Mouse (Mus musculus) MEL (cell line): ENCODE measurements around the gene Csnk2a2.

Source experiments
- CTCF ChIP-seq, 3 experiments: IDR thresholded peaks in 2 of 3; conservative IDR thresholded peaks in 1 of 3; 2 replicates each; pipeline ENCODE4 v1.5.1; 2011 to 2012; ENCODE audit warnings: low read length in 3 of 3, low read depth in 2 of 3, mild to moderate bottlenecking in 2 of 3, improper control_type of control experiment in 1 of 3, inconsistent platforms in 1 of 3, mixed read lengths in 1 of 3, moderate library complexity in 1 of 3; ENCODE audit not compliant: control insufficient read depth in 1 of 3, insufficient read depth in 1 of 3, poor library complexity in 1 of 3, severe bottlenecking in 1 of 3
- RCOR1 ChIP-seq: IDR thresholded peaks from 2 replicates; pipeline ENCODE4 v1.6.1; 2012; ENCODE audit warnings: low read depth, mild to moderate bottlenecking, inconsistent platforms, low read length, improper control_type of control experiment

- TF ChIP-seq CTCF (IDR thresholded peaks at IDR 0.05 in 2 of 3, conservative IDR thresholded peaks at IDR 0.05 in 1 of 3; ENCODE audit: control insufficient read depth in 1 of 3, insufficient read depth in 1 of 3, low read depth in 2 of 3, low read length in 3 of 3, poor library complexity in 1 of 3, severe bottlenecking in 1 of 3) (peak; percentile 81 to 93 (median 89)), RCOR1 (no peak)
Observed at GRCm38 (mm10) chr8:95427594-95428535, 62.0 kb downstream of the Csnk2a2 start.
